Mouse (Mus musculus) CH12.LX (cell line): ENCODE measurements at regions not wholly inside any gene's neighbourhood (a gene's known extent, or its start where the extent isn't known, plus 50 kb on each side); places are given as distances from the start of the nearest gene placed in this dataset.

ENCODE experiments used
- DNase-seq: peaks from one replicate; pipeline ENCODE4 v3.0.0-alpha.2; 2013; ENCODE audit errors: extremely low read depth
- H3K27ac ChIP-seq: 2 replicates; pipeline ENCODE4 v1.5.1; 2012; ENCODE audit warnings: low read depth, mild to moderate bottlenecking, control low read depth, moderate library complexity; ENCODE audit not compliant: insufficient read depth
- H3K27me3 ChIP-seq: replicated peaks from 2 replicates; pipeline ENCODE3; 2012; ENCODE audit warnings: inconsistent platforms
- H3K36me3 ChIP-seq, 2 experiments: replicated peaks in 1 of 2; 2 replicates each; pipeline versions ENCODE3 to v1.6.1; 2012; ENCODE audit warnings: inconsistent platforms in 1 of 2, low read length in 1 of 2, mild to moderate bottlenecking in 1 of 2, mixed read lengths in 1 of 2, moderate library complexity in 1 of 2; ENCODE audit not compliant: control insufficient read depth in 1 of 2, insufficient read depth in 1 of 2
- H3K4me1 ChIP-seq, 2 experiments: 2 replicates each; pipeline ENCODE4 v1.6.1; 2012; ENCODE audit warnings: inconsistent platforms in 1 of 2, moderate library complexity in 1 of 2; ENCODE audit not compliant: insufficient read depth in 2 of 2, control insufficient read depth in 1 of 2
- H3K4me2 ChIP-seq: 2 replicates; pipeline ENCODE4 v1.6.1; 2012; ENCODE audit warnings: low read depth, mild to moderate bottlenecking, control low read depth; ENCODE audit not compliant: poor library complexity, insufficient read depth, severe bottlenecking
- H3K4me3 ChIP-seq, 3 experiments: fragments of 150-350 bp in 1 of 3; sonication (generic) in 1 of 3; replicated peaks in 1 of 3; 2 replicates each; pipeline versions ENCODE3 to v1.5.1; 2011 to 2012; ENCODE audit warnings: low read depth in 2 of 3, low read length in 2 of 3, mild to moderate bottlenecking in 2 of 3, moderate library complexity in 2 of 3, control low read depth in 1 of 3, improper control_type of control experiment in 1 of 3, inconsistent platforms in 1 of 3, mixed read lengths in 1 of 3; ENCODE audit not compliant: poor library complexity in 1 of 3
- H3K79me2 ChIP-seq: replicated peaks from 2 replicates; pipeline ENCODE4 v1.6.1; 2012; ENCODE audit warnings: mild to moderate bottlenecking, moderate library complexity; ENCODE audit not compliant: control insufficient read depth, poor library complexity, insufficient read depth, severe bottlenecking; ENCODE audit errors: extremely low read depth
- H3K9ac ChIP-seq: 2 replicates; pipeline ENCODE4 v1.6.1; 2012; ENCODE audit warnings: low read depth, mild to moderate bottlenecking, control low read depth, moderate library complexity; ENCODE audit not compliant: insufficient read depth
- H3K9me3 ChIP-seq: replicated peaks from 2 replicates; pipeline ENCODE3; 2012; ENCODE audit warnings: low read length, inconsistent platforms, mixed read lengths
- BHLHE40 ChIP-seq: IDR thresholded peaks from 2 replicates; pipeline ENCODE4 v1.6.1; 2011; ENCODE audit warnings: mild to moderate bottlenecking, low read depth, low read length, improper control_type of control experiment
- CHD1 ChIP-seq: IDR thresholded peaks from 2 replicates; pipeline ENCODE4 v1.6.1; 2012; ENCODE audit warnings: low read depth, low read length, improper control_type of control experiment, inconsistent platforms
- E2F4 ChIP-seq: IDR thresholded peaks from 2 replicates; pipeline ENCODE4 v1.6.1; 2011; ENCODE audit warnings: low read depth, low read length, improper control_type of control experiment; ENCODE audit not compliant: insufficient replicate concordance
- EP300 ChIP-seq: IDR thresholded peaks from 2 replicates; pipeline ENCODE4 v1.6.1; 2011; ENCODE audit warnings: low read length, improper control_type of control experiment
- HCFC1 ChIP-seq: IDR thresholded peaks from 2 replicates; pipeline ENCODE4 v1.6.1; 2012; ENCODE audit warnings: low read depth, mild to moderate bottlenecking, inconsistent platforms, low read length, improper control_type of control experiment
- JUND ChIP-seq: conservative IDR thresholded peaks from 2 replicates; pipeline ENCODE4 v1.6.1; 2011; ENCODE audit warnings: low read depth, low read length, improper control_type of control experiment
- KAT2A ChIP-seq: IDR thresholded peaks from 2 replicates; pipeline ENCODE4 v1.6.1; 2012; ENCODE audit warnings: low read length, improper control_type of control experiment, inconsistent platforms; ENCODE audit not compliant: insufficient replicate concordance
- MAZ ChIP-seq: IDR thresholded peaks from 2 replicates; pipeline ENCODE4 v1.6.1; 2012; ENCODE audit warnings: low read depth, mild to moderate bottlenecking, inconsistent platforms, low read length, improper control_type of control experiment, moderate library complexity
- MYC ChIP-seq: IDR thresholded peaks from 2 replicates; pipeline ENCODE4 v1.6.1; 2011; ENCODE audit warnings: low read depth, mild to moderate bottlenecking, improper control_type of control experiment, low read length
- NELFE ChIP-seq: IDR thresholded peaks from 2 replicates; pipeline ENCODE4 v1.6.1; 2011; ENCODE audit warnings: low read depth, low read length, improper control_type of control experiment
- PAX5 ChIP-seq: IDR thresholded peaks from 2 replicates; pipeline ENCODE4 v1.6.1; 2012; ENCODE audit warnings: low read length, inconsistent platforms, mixed read lengths
- POLR2A ChIP-seq: IDR thresholded peaks from 2 replicates; pipeline ENCODE4 v1.6.1; 2011; ENCODE audit warnings: low read depth, mild to moderate bottlenecking, improper control_type of control experiment, low read length
- SIN3A ChIP-seq: IDR thresholded peaks from 2 replicates; pipeline ENCODE4 v1.6.1; 2012; ENCODE audit warnings: low read length, improper control_type of control experiment, inconsistent platforms
- SMC3 ChIP-seq: IDR thresholded peaks from 2 replicates; pipeline ENCODE4 v1.6.1; 2011; ENCODE audit warnings: low read depth, low read length, improper control_type of control experiment
- TBP ChIP-seq: conservative IDR thresholded peaks from 2 replicates; pipeline ENCODE4 v1.6.1; 2011; ENCODE audit warnings: low read depth, low read length, improper control_type of control experiment
- UBTF ChIP-seq: IDR thresholded peaks from 2 replicates; pipeline ENCODE4 v1.6.1; 2012; ENCODE audit warnings: low read depth, mild to moderate bottlenecking, inconsistent platforms, low read length, improper control_type of control experiment, moderate library complexity
- ZC3H11A ChIP-seq: IDR thresholded peaks from 2 replicates; pipeline ENCODE4 v1.6.1; 2012; ENCODE audit warnings: low read depth, mild to moderate bottlenecking, inconsistent platforms, low read length, improper control_type of control experiment
- ZKSCAN1 ChIP-seq: IDR thresholded peaks from 2 replicates; pipeline ENCODE4 v1.6.1; 2012; ENCODE audit warnings: low read depth, inconsistent platforms, low read length, improper control_type of control experiment, borderline replicate concordance
- ZMIZ1 ChIP-seq: IDR thresholded peaks from 2 replicates; pipeline ENCODE4 v1.6.1; 2012; ENCODE audit warnings: low read depth, mild to moderate bottlenecking, inconsistent platforms, low read length, improper control_type of control experiment
- ZNF384 ChIP-seq: IDR thresholded peaks from 2 replicates; pipeline ENCODE4 v1.6.1; 2012; ENCODE audit warnings: low read depth, low read length, improper control_type of control experiment, inconsistent platforms
- dilution Hi-C: fragments of 300-500 bp; cut with MboI; formaldehyde crosslinking; loops from 2 replicates; pipeline ENCODE4 v1.14.3; 2020; ENCODE audit warnings: low sequenced_read_pairs; ENCODE audit not compliant: extremely low pct_unique_long_range_greater_than_20kb, extremely low pct_ligation_motif_present
- in situ Hi-C: fragments of 300-500 bp; cut with MboI; formaldehyde crosslinking; loops from 3 replicates; pipeline ENCODE4 v1.14.3; 2019; ENCODE audit warnings: low sequenced_read_pairs, low pct_ligation_motif_present, low pct_unique_long_range_greater_than_20kb, mixed read lengths

DNA sequence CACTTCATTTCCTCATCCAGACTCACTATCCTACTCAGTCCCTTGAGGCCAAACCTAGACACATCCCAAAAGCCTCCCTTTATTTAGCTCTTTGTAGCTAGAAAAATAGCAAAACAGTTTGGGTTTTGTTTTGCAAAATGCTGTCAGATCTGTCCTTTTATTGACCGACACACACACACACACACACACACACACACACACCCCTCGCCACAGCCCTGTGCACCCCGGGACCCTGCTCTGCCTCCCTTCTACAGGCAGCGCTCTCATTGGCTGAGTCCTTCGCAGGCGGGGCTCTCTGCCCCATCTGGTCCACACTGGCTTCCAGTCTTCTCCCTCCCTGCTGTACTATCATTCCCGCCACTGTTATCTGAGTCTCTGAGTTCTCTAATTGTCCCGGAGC, 56.5 kb upstream of the Kit start:
- Histone ChIP-seq H3K36me3 (no peaks in the 10 kb centered on the region), H3K4me3 (no peak overlapping the region), H3K9me3 (peaks cover 2% of the 10 kb centered on the region), H3K27ac (no peak overlapping the region), H3K27me3 (no peaks in the 10 kb centered on the region), H3K4me1 (peaks cover 0 to 11% of the 10 kb centered on the region in 2 experiments; a peak in 1 of 4 replicates), H3K9ac (no peak overlapping the region), H3K79me2 (no peaks in the 10 kb centered on the region), H3K4me2 (no peak overlapping the region)
- no peak for DNase-seq
- dilution Hi-C loops = no loop called here
- in situ Hi-C loops = no loop called here
- TF ChIP-seq ZC3H11A (no peak), UBTF (no peak), ZMIZ1 (no peak), MYC (no peak), ZKSCAN1 (no peak), KAT2A (no peak), CHD1 (no peak), JUND (no peak), POLR2A (no peak), TBP (no peak), EP300 (no peak), BHLHE40 (no peak), PAX5 (no peak)
- TF ChIP-seq, all 38 proteins: peak for 0

DNA sequence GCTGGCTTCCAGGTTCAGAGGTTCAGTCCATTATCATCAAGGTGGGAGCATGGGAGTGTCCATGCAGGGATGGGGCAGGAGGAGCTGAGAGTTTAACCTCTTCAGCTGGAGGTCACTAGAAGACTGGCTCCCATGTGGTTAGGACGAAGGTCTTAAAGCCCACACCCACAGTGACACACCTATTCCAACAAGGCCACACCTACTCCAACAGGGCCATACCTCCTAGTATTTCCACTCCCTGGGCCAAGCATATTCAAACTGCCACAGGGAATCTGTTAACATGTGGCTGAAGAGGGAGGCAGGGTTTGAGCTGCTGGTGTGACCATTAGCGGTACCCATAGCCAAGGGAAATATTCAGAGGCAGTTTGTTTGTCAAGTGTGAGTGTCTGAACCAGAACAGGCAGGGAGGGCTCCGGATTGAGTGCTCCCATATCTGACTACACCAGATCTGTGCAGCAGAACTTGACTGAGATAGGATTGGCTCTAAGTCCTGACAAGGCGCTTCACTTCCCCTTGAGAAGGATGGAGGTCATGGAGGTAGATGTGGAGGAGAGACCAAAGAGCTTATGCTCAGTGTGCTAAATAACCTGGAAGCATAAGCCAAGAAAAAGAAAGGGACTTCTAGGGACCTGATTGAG, 51.6 kb upstream of the Kit start:
- Histone ChIP-seq H3K36me3 (no peaks in the 10 kb centered on the region), H3K4me3 (no peak overlapping the region), H3K9ac (no peak overlapping the region), H3K27ac (no peak overlapping the region), H3K79me2 (no peaks in the 10 kb centered on the region), H3K4me2 (no peak overlapping the region), H3K9me3 (no peaks in the 10 kb centered on the region), H3K27me3 (no peaks in the 10 kb centered on the region), H3K4me1 (peaks cover 0 to 16% of the 10 kb centered on the region in 2 experiments; a peak in 1 of 4 replicates)
- TF ChIP-seq NELFE (no peak), SMC3 (no peak), E2F4 (no peak), UBTF (no peak), ZNF384 (no peak), HCFC1 (no peak), ZMIZ1 (no peak), SIN3A (no peak), MAZ (no peak)
- DNase-seq = no peak
- in situ Hi-C loops (no loop called here), dilution Hi-C loops (no loop called here)
